Mouse (Mus musculus) adrenal gland, postnatal 10 days (tissue): ENCODE measurements around the gene Aar2. TPM values are rescaled to one million over a fixed set of nuclear protein-coding genes. Genes with fewer than 3 reads are reported as not detected.
A peak's percentile ranks its signal among the peaks of the same experiment; 100 is the strongest.
"Not testable (repeated sequence)": the region's sequence is repeated elsewhere in the genome, so short reads cannot be mapped to it uniquely, and the experiment has no call there.

Experiments
- DNase-seq: peaks from one replicate; pipeline ENCODE4 v3.0.0; 2021; ENCODE audit warnings: mixed read lengths
- long read RNA-seq, 2 experiments: library from polyadenylated mRNA; stranded (forward); transcript quantifications; one replicate each; pipeline ENCODE4 v2.0.0; 2021
- total RNA-seq, 2 experiments: library from RNA; stranded (reverse); gene quantifications; 2 replicates each; pipeline ENCODE4 v1.2.3; 2021

Gene Aar2
- total RNA-seq, result 10 to 100 TPM; 27.2 TPM
- long read RNA-seq, experiment 1, transcript Aar2-201 (4 exons, 3,427 nt), result major isoform, 21 of 45 reads
- long read RNA-seq, experiment 1, partial matches to known transcripts, result 20 of 45 reads
- long read RNA-seq, experiment 1, other reads (novel, unspliced or antisense), result 2 of 45 reads
- long read RNA-seq, experiment 2, transcript Aar2-201 (4 exons, 3,427 nt), result major isoform, 30 of 40 reads
- long read RNA-seq, experiment 2, partial matches to known transcripts, result 2 of 40 reads
- long read RNA-seq, experiment 2, other reads (novel, unspliced or antisense), result 7 of 40 reads

DNA sequence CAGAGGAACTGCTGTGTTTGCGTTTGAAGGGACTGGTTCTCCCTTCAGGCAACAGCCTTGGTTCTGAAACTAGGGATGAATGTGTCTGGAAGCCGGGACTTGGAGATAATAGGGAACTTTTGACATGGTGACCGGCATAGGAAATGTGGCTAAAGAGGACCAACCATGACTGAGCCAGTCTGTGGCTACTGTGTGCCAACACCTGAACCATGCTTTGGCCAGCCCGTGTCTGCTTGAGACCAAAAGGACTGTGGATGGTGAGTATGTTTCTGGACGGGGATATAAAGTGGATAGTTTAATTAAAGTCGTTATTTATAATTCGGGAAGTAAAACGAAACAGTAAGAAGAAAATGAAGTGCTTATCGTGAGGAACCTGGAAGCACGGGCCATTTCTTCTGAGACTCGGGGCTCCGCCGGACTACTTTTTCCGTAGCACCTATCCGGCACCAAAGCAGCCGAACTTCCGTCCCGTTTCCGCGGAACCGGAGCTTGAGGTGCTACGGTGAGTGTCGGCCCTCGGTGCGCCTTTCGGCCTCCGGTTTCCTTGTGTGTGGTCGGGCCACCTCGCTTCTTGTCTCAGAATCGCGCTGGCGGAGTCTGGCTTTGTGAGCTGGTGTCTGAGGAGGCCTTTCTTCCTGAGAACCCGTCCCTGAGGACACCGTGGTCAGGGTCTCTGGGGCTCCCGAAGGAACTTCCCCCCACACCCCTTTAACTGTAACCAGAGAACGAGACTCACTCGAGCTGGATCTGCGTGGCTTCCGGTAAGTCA lies at the start of gene Aar2:
Aar2 (plus strand) TSS at position 462 of the 769 bp plus-strand sequence.
- DNase-seq, result peak; percentile 90

DNA sequence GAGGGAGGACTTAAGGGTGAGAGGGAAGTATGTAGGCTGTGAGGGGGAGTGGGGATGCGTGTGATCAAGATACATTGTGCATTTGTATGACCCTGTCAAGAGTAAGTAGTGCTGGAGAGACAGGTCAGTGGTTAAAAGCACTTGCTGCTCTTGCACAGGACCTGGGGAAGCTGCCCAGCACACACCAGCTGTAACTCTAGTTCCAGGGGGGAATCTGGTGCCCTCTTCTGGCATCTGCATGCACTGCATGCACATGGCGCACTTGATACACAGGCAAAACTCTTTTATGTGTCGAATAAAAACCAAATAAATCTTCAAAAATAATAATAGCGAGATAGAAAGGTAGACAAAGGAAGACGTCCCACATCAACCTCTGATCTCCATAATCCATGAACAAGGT lies 49.5 kb upstream of the Aar2 start:
- DNase-seq, result peak; percentile 82

DNA sequence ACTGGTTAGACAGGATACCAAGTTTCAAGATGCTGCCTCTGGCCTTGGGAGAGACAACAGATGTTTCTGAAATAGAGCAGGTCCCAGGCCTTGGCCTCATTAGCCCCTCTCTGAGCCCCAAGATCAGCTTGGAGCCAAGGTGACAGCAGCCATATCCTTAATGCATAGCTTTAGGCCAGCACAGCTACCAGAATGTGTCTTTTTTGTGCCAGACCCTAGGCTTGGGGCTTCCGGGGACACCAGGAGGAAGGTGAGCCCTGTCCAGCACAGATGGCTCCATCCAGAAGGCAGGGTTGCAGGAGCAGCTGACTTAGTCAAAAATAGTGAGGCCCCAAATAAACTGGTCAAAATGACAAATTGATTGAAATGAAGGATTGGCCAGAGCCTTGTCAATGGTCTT lies 46.4 kb upstream of the Aar2 start:
- DNase-seq, result no peak

DNA sequence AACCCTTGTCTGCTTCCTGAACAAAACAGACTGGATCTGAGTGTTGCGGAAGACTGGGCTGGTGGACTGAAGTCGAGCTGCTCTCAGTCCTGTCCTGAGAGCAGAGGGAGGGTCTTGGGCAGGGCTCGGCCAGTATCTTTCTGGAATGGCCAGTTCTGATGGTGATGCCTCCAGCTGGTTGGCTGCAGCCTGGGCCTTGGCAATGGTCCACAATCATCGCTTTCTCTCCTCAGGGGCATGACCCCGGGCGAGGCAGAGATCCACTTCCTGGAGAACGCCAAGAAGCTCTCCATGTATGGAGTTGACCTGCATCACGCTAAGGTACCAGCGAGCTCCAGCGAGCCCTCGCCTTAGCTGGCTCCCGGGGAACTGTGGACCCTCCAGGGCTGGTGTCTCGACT lies 41.9 kb upstream of the Aar2 start:
- peak; percentile 24 for DNase-seq

DNA sequence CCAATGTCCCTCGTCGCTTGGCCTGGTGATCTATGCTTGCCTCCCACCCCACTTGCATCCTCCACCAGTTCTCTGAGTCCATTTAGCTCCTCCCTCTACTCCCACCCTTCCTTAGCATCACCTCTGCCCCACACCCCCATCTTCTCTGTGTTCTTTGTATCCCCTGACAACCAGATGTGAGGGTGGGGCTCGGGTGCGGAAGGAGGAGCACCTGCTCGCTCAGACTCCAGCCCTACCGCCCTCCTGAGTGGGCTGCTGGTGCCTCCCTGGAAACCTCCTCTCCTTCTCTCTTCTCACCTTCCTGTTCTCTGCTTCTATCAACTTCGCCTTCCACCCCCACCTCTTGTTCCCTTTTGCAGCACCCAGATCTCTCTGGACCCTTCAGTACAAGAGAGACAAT lies 35.4 kb upstream of the Aar2 start:
- DNase-seq, result no peak

DNA sequence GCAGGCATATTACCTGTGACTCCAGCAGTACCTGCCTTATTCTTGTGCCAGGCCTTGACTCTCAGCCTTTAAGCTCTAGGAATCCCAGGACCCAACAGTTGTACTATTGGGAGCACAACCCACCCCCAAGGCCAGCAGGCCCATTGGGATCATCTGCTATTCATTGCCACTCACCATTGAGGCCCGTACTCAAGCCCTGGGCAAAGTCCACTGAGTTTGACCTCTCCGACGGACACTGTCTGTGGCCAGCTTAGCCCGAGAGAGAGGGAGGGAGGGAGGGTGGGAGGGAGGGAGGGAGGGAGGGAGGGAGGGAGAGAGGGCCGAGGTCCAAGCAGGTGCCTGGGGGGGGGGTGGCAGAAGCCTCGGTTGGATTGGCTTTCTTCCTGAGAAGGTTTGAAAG lies 34.8 kb upstream of the Aar2 start:
- DNase-seq, result no peak

DNA sequence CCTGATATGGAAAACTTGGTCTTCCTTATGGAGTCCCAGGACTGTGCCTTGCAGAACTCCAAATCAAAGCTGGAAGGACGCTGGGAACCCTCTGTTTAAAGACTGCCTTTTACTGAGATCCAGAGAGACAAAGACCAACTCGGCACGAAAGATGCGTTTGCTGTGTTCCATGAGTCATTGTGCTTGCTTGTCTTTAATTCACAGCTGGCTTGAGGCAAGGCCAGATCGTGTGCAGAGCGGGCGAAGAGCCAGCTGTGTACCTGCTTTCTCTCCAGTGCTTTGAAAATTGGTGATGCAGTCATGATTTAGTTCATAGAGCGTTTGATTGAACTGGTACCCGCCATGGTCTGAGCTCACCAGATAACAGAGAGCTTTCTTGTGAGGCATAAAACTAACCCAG lies 32.3 kb upstream of the Aar2 start:
- no peak for DNase-seq

DNA sequence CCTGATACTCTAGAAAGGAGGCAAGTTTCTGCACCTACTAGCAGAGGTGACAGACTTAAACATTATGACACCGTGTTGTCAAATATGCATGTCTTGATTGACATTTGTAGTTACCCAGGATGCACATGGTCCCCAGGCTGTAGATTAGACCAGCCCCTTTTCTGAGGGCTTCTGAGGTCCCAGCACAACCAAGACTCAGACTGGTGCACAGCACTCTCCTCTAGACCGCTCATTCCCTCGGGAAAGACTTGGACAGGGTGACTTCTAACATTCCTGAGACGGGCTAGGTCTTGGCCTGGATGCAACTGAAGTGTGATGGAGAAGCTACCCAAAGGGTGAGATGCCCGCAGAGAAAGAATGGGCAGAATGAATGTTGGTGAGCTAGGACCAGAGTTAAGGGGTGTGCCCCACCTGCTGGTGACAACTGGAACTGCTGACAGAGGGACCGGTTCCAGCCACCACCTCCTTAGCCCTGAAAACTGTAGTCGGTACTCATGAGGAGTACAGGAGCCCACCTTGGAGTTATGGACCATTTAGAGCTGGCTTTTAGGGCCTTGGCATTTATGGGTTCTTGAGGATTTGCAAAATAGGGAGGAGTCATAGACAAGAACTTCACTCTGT lies 31.7 kb upstream of the Aar2 start:
- peak; percentile 89 for DNase-seq

DNA sequence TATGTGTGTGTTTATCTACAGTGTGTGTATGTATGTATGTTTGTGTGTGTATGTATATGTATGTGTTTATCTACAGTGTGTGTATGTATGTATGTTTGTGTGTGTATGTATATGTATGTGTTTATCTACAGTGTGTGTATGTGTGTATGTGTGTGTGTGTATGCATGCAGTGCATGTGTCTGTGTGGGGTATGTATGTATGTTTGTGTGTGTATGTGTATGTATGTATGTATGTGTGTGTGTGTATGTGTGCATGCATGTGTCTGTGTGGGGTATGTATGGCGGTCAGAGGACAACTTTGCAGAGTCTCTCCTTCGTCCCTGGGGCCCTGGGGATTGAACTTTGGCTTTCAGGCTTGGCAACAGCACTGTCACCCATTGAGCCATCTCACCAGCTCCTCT lies 30.7 kb upstream of the Aar2 start:
- DNase-seq, result not testable (repeated sequence)

DNA sequence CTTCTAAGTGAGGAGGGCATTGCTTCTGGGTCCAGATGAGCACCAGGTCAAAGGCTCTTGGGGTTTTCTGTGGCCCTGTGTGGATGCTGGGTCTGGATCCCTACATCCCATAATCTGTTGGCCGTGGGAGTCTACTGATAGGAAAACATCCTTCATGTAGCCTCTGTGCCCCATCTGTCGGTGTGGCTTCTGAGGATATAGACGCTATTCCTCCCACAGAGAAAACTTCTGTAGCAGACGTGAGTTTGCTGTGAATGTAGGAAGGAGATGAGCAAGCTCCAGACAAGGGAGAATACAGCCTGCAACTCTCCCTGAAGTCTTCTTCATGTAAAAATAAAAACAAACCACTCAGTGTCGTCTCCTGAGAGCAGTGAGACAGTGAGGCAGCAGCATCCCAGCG lies 29.1 kb upstream of the Aar2 start:
- DNase-seq, result no peak

DNA sequence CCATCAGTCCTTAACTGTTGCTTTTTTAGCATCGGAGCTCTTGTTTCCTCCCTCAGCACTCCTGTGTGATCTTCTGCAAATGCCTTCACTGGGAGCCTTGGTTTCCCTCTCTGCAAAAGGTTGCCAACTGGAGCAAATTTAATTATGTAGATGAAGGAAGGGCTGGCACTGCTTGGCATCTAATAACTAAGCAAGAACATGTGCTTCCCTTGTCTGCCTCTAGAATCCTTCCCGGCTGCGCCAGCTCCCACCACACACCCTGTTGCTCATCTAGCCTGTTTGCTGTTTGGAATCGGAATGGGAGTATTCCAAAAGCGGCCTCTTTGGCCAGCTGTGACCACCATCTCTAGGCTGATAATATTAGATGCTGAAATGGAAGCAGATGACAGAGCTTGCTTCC lies 27.8 kb upstream of the Aar2 start:
- no peak for DNase-seq

DNA sequence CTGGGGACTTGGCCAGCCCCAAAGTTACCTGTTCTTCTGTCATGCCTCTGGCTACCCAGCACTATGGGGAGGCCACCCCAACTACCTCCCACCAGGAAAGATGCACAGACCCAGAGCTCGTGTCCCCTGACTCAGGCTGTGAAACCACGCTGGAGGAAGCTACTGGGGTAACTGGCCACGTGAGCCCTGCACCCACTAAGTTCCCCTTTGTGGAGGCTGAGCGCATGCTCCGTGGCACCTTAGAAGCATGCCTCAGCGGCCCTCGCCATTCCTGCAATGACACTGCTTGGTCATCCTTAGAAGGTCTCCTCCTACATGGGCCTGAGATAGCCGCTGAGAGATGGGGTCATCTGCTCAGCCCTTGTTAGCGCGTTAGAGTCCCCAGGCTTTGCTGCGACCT lies 24.4 kb upstream of the Aar2 start:
- DNase-seq, result no peak

DNA sequence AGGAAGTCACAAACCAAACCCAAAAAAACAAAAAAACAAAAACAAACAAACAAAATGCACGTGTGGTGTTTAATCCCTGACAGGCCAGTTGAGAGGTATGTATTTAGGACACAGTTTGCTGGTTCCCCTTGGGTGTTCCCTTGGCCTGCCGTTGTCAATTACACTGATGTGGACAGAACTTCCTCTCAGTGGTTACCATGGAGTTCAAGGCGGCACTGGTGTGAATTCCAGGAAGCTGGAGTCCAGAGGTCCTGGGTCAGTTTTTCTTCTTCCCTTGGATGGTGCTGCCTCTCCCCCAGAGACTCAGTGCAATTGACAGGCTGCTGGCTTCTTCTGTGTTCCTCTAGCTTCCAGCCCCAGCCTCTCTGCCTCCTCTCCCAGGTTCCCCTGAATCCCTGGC lies 23.3 kb upstream of the Aar2 start:
- DNase-seq, result no peak

DNA sequence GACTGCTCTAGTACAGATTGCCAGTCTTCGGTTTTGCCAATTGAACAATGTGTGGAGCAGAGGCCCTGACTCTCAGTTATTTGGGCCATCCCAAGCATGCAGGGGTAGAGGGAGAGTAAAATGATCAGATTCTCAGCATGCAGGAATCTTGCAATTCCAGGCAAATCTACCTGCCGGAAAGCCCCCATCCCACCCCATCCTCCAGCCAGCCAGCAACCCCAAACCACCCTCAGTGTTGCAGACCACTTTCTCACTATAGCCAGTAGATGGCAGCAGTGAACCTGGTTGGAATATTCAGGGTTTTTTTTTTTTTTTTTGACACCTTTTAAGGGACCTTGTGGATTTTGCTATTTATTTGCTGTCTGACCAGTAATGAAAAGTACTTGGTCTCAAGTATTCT lies 17.7 kb upstream of the Aar2 start:
- peak; percentile 35 for DNase-seq

DNA sequence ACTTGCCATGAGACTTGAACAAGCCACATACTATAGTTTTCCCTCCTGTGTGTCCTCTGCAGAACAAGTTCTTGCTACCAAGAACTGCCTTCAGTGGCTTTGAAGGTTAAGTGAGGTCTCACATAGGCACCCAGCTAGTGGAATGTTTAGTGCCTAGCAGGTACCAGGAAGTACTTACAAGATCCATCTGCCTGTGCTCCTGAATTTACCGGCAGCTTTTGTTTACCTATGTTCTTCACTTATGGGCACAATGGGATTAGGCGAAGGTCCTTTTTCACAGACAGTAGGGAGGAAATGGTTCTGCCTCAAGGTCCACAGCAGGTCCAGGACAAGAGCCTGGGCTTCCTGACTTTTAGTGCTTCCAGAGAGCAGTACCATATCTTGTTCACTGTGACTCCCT lies 14.2 kb upstream of the Aar2 start:
- no peak for DNase-seq

DNA sequence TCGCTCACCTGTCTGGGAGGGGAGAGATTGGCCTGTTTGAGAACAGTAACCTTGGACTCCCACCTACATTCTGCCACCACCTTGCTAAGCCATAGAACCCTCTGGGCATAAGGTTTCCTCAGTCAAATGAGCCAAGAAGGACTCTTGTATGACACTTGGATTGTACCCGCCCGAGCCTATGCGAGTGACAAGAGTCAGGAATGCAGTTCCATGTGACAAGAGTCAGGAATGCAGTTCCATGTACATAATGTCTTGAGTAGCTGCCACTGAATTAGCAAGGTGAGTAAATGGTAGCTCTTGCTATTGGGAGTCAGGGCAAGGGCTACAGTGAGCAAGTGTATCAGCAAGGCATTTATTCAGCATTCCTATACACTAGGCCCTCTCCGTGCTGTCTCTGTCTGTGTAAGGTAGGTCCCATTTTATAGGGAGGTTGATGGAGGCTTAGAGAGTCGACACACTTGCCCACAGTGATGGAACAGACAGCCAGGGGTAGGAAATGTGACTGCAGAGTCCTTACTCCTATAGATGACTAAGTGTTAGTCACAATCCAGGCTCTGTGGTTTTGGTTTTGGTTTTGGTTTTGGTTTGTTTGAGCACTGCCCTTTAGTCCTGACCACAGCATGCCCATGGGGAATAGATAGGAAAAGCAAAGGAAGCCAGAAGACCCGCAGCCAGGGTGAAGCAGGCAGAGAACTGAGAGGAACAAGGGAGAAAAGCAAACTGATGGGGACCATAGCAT lies 8.4 kb upstream of the Aar2 start:
- DNase-seq, result no peak

DNA sequence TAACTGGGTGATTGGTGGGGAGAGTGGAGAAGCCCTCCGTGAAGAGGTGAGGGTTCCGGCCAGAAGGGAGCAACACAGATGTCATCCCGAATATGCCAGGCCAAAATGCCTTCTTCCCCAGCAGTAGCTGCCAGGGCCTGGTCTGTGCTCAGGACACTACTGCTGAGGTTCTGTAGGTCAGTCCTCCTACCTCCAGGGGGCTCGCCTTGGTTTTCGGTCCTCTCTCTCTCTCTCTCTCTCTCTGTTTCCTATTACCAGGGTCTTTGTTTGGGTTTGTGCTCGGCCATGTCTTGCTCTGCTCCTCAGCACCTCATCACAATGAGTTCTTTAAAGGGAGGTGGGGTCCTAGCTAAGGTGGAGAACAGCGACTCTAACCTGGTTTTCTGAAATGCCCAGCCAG lies 6.4 kb upstream of the Aar2 start:
- no peak for DNase-seq

DNA sequence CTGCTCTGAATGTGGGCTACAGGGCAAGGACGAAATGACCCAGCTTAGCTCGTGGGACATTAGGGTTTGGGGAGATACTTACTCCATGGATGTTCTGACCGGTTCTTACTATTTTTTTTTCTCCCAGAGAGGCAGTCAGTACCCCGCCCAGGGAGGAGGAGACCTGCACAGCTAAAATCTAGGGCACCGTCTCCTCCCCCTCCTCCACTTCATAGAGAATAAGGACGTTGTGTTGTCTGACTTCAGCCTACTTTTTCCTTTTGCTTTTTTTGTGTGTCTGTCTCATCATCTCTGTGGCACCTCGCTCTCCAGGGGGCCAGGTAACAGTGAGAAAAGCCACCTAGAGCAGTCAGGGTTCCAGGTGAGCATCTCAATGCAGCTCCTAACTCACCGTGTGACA lies 5.0 kb upstream of the Aar2 start:
- no peak for DNase-seq

DNA sequence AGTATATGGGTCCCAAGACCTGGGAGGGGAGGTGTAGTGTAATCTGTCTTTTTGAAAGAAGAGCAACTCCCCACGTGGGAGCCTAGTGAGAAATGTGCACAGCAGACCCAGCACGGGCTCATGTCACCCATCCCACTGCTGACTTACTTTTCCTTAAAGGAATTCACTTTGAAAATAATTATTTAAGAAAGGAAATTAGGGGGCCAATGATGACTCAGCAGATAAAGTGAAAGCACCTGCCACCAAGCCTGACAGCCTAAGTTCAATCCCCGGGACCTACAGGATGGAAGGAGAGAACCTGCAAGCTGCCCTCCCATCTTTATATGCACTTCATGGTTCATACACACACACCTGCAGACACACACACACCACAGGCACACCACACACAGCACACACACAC lies 3.6 kb upstream of the Aar2 start:
- no peak for DNase-seq

DNA sequence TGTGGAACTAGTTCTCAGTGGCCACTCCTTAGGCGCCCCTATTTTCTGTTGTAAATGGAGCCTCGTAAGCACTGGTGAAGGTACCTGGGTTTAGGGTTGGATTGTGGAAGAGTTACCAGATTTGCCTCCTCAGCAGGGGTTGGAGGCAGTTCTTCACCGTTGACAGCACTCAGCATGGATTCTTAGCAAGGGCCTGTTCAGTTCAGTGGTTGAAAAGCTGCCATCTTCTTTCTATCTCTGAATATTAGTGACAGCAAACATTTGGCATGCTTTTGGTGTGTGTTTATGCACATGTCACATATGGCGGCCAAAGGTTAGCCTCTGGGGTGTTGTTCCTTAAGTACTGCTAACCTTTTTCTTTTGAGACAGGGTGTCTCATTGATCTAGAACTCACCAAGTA lies 5.0 kb downstream of the Aar2 start:
- DNase-seq, result no peak

DNA sequence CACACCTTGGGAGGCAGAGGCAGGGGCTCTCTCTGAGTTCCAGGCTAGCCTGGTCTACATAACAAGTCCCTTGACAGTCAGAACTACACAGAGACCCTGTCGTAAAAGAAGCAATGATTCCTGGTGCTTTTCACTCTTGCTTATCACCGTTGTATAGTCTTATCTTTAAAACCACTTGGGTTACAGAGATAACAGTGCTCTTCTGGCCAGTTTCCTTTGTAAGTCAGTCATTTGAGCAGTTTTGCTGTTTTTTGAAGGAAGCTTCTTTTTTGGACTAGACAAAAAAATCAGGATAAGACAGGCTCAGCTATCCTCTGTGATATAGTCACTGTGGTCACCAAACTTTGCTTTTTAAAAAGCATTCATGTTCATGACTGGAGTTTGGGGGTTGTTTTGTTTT lies 14.4 kb downstream of the Aar2 start:
- no peak for DNase-seq

DNA sequence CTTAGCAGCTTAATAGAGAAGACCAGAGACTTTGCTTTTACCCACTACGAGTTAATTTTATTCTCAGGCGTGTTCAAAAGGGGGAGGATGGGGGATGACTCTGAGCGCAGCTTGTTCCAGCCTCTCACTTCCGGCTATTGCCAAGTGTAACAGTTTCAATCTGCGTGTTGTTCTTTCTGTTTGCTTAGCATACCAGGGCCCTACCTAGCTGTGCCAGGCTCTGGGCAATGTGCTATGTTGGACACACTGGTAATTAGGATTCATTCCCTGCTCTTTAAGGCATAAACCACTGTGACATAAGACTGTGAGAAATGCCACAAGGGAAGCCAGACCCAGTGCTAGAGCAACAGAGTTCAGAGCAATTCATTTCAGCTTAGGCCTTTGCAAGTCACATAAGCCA lies 16.2 kb downstream of the Aar2 start:
- no peak for DNase-seq

DNA sequence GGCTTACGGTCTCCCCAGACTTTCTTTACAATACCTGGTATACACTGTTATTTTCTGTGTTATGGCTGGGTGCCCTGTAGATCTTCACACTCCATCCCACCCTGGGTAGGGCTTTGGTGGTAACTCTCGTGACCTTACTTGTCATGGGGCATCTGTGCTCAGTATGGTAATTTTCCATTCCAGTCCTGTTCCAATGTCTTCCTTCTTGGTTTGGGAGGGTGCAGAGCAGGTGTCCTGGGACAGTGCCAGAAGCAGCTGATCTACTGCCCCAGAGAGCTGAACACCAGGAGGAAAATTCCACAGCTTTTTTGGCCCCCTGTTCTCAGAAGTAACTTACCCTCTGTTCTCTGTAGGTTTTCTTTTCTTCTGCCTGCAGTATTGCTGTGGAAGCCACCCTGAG lies 19.1 kb downstream of the Aar2 start:
- no peak for DNase-seq
